Mouse (Mus musculus) left cerebral cortex, adult 9 months (tissue): ENCODE data around the gene Gtsf1l.
"Not testable (repeated sequence)": the region's sequence is repeated elsewhere in the genome, so short reads cannot be mapped to it uniquely, and the experiment has no call there.

Experiments
- DNase-seq, 2 experiments: peaks; one replicate each; pipeline ENCODE4 v3.0.0; 2022; ENCODE audit warnings: low spot score in 2 of 2

The Gtsf1l gene

GRCm38 (mm10) chr2:163086561-163086960 is 1.1 kb downstream of the Gtsf1l start:
- DNase-seq, result no peak

GRCm38 (mm10) chr2:163085047-163085446 is 2.6 kb downstream of the Gtsf1l start:
- DNase-seq, result no peak

- no peak for DNase-seq
Observed at GRCm38 (mm10) chr2:163084519-163084918, 3.1 kb downstream of the Gtsf1l start.

- no peak for DNase-seq
Observed at GRCm38 (mm10) chr2:163082591-163082990, 5.1 kb downstream of the Gtsf1l start.

DNA sequence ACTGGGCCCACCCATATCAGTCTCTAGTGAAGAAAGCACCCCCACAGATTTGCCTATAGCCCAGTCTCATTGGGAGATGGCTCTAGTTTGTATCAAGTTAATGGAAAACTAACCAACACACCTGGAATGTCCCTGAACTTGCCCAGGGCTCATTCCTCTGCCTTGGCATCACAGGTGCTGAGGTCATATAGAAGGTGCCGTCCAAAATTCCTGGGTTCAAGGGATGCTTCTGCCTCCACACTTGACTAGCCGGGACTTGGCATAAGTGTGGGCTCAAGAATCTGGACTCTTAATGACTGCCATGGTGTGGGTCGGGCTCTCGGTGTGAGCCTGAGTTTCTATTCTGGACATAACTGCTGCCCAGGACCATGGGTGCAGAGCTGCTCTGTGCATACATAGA is 8.6 kb downstream of the Gtsf1l start:
- no peak for DNase-seq

DNA sequence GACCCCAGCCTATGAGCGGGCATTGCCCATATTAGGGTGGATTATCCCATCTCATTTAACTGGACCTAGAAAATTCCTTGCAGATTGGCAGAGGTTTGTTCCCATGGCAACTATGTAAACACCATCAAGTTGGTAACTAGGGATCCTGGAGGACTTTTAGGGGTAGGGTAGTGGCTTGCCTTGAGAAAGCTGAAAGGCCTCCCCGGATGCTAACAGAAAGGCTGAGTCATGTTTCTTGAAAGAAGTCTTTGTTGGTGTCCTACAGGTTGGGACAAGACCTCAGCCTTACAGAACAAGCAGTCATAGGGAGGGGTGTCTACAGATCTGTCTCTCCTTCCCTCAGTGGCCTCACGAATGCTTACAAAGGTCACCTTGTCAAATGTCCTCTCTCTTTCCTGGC is 12.4 kb downstream of the Gtsf1l start:
- no peak for DNase-seq

DNA sequence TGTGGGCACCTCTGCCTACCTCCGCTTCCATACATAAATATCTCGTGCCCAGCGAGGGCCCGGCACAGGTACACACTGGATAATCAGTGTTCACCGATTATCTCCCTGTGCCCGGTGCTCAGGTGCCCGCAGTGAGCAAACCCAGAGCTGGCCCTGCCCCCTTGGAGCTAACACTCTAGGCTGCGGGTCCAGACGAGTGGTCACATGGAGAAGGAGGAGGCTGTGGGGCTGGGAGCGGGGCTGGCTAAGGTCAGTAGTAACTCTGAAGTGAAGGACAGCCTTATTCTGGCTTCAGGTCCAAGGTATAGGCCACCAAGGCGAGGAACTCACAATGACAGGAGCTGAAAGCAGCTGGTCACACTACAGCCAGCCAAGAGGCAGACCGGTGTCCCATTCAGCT is 12.8 kb downstream of the Gtsf1l start:
- no peak for DNase-seq

DNA sequence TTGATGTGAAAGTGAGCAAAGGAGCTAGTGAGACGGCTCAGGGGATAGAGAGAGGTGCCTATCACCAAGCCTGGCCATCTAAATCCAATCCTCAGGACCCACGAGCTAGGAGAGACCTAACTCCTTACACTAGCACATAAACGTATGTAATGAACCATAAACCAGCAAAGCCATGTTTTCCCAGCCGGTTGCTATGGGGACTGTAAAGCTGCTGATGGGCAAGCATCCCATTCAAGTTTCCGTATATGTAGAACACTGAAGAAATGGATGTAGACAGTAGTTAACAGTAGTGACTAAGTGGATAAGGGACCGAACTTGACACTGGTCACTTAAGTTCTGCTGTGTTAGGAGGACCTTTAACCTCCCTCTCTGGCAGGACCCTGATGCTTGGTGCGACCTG is 13.6 kb downstream of the Gtsf1l start:
- peak in 1 of 2 experiments; percentile 23 for DNase-seq

- no peak for DNase-seq
Observed at GRCm38 (mm10) chr2:163073023-163073757, 14.5 kb downstream of the Gtsf1l start.

GRCm38 (mm10) chr2:163071590-163071989 is 16.1 kb downstream of the Gtsf1l start:
- no peak for DNase-seq

- no peak for DNase-seq
Observed at GRCm38 (mm10) chr2:163070213-163070612, 17.4 kb downstream of the Gtsf1l start.

DNA sequence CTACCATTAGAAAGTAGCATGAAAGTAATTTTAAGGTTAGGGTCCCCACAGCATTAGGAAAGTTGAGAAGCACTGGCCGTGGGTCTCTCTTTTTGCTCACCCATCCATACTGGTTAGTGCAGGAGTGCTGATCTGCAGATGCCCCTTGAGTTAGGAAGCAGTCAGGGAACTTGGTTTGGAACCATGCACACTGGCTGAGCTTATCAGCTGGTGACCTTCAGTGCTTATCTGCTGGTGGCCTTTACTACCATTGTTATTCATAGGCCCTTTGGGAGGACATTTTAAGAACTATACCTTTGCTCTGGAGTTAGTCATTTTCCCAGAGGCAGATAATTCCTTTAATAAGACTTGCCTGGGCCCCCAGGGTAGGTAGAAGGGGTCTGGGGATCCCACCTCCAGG is 20.4 kb downstream of the Gtsf1l start:
- no peak for DNase-seq

DNA sequence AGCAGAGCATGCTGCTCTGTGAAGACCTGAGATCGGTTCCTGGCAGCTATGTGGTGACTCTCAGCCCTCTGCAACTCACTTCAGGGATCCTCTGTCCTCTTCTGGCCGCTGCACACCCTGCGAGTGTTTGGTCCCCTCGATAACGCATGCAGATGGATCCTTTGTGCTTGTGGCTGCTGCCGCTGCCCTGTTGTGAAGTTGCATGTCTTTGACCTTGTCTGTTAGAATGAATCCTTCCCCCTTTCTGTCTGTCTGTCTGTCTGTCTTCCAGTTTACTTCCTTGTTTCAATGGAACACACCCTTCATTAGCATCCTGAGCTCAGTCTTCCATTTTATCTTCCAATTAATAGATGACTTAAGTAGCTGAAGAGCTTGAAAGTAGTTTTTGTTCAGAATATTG is 21.3 kb downstream of the Gtsf1l start:
- DNase-seq, result no peak

GRCm38 (mm10) chr2:163062119-163062508 is 25.5 kb downstream of the Gtsf1l start:
- DNase-seq, result no peak

DNA sequence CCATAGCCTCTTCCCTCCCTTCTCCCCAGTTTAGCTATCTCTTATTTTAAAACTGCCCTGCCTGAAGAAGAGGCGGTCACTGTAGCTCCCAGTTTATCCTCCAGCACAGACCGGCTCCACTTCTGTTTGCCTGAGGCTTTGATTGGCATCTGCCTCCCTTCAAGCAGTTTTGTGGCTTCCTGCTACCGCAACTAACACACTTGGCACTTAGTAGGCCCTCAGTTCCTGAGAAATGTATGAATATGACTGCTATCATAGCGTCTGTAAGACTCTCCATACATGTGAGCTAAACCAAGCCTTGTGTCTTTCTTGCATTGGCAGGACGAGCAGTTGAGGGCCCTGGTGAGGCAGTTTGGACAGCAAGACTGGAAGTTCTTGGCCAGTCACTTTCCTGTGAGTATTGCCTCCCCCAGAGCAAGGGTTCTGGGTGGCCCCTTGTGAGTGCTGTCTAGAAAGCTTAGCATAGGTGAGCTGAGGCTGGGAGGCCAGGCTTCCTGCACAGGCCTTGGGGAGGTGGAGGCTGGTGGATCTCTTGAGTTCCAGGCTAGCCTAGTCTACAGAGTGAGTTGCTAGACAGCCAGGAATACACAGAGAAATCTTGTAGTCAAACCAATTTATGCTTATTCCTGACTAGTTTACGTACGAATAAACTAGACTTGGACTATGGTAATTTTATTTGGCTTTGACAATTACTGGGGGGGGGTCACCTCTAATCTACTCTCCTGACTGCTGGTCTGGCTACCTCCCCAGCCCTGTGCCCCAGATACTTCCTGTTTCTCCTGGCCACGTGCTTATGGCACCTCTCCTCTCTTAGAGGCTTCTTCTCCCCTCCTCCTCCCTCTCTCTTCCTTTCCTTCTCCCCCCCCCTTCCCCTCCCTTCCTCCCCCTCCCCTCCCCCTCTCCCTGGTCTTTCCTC is 26.2 kb downstream of the Gtsf1l start:
- no peak for DNase-seq

DNA sequence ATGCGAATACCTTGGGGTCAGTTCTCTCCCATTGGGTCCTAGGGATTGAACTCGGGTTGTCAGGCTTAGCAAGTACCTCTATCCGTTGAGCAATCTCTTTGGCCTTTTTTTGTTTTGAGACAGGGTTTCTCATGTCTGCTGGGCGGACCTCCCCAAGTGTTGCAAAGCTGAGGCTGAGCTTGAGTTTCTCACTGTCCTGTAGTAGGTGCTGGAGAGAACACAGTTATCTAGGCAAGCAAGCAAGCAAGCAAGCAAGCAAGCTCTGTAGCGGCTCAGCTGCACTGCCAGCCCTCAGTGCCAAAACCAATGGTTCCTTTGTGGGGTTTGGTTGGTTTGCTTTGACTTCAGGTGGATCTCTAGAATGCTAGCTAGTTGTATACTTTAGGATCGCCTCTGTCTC is 27.0 kb downstream of the Gtsf1l start:
- DNase-seq, result no peak

GRCm38 (mm10) chr2:163058981-163059380 is 28.7 kb downstream of the Gtsf1l start:
- not testable (repeated sequence) for DNase-seq

GRCm38 (mm10) chr2:163056584-163056983 is 31.1 kb downstream of the Gtsf1l start:
- DNase-seq, result no peak

DNA sequence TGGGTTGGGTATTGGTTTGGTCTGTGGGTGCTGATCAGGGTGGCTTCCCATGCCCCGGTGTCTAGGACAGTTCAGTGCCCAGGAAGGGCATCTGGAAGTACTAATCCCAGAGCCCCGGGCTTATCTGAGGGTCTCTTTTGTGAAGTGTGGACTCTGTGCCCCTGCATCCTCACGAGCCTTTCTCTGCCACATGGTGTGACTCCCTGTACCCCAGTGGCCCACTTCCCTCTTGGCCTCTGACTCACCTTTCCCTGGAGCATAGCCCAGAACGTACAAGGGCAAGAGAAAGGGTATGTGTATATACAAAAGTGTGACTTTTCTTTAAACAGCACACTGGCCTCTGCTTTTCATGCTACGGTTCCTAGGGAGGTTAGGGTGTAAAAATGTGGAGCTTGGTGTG is 31.9 kb downstream of the Gtsf1l start:
- DNase-seq, result no peak

- no peak for DNase-seq
Observed at GRCm38 (mm10) chr2:163054891-163055494, 32.7 kb downstream of the Gtsf1l start.

DNA sequence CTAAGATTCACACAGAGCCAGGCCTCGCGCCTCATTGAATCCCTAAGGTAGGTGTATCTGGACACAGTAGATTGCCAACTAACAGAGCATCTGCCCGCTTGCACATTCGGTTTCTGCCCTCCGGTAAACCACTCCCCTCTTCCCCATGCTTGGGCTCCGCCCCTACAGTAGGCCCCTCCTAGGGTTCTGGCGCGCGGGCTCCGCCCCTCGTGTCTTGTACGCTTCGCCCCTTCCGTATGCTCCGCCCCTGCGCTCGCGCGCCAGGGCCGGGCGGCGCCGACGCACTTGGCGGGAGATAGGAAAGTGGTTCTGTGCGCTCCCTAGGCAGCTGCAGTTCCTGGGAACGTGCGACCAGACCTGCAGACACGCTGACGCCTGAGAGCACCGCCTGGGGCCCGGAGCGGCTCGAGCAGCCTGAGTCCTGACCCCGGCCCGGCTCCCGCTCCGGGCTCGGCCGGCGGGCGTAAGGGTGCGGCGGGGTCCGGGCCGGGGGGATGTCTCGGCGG is 33.3 kb downstream of the Gtsf1l start, which contains the start of gene Mybl2:
Gene Mybl2 (plus strand): TSS at position 353 of the 506 bp plus-strand sequence.
- peak; percentile 52 to 80 for DNase-seq

DNA sequence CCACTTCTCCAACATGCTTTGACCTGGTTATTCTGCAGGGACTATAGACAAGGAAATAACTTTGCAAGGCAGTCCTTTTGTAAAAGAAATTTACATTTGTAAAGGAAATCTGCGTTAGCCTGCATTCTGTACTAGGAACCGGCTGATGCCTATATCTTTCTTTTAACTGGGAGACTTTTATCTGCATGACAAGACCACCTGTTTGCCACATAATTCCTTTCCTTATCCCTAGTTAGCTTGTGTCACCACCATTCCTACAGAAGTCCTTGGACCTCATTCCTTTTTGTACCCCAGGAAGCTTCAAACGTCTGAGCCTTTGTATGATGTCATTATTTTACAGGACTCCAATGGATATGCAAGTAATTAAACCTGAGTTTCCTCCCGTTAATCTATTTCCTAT is 34.8 kb downstream of the Gtsf1l start:
- no peak for DNase-seq
